Mouse (Mus musculus) heart, embryonic 11.5 days (tissue): ENCODE data around the gene Chn1. TPM values are rescaled to one million over a fixed set of nuclear protein-coding genes. Genes with fewer than 3 reads are reported as not detected.

Experiments used
- ATAC-seq: fragments of 200-750 bp; cut with Nextera tagmentation; replicated peaks from 2 replicates; pipeline ENCODE4 v1.8.0; 2017; ENCODE audit warnings: moderate library complexity; ENCODE audit not compliant: insufficient number of reproducible peaks, low FRiP score, low TSS enrichment
- H3K27ac ChIP-seq: fragments of 300-500 bp; sonication (generic); 2 replicates; pipeline ENCODE4 v1.5.1; 2014; ENCODE audit warnings: mild to moderate bottlenecking, low read depth, low read length
- H3K27me3 ChIP-seq: fragments of 300-500 bp; sonication (generic); 2 replicates; pipeline ENCODE4 v1.6.1; 2014; ENCODE audit warnings: mild to moderate bottlenecking, low read length, mixed read lengths; ENCODE audit not compliant: control insufficient read depth, insufficient read depth
- H3K36me3 ChIP-seq: fragments of 300-500 bp; sonication (generic); 2 replicates; pipeline ENCODE4 v1.6.1; 2014; ENCODE audit warnings: mild to moderate bottlenecking, low read length, moderate library complexity, mixed read lengths; ENCODE audit not compliant: control insufficient read depth, insufficient read depth
- H3K4me1 ChIP-seq: fragments of 300-500 bp; sonication (generic); 2 replicates; pipeline ENCODE4 v1.6.1; 2014; ENCODE audit warnings: low read length; ENCODE audit not compliant: control insufficient read depth, insufficient read depth
- H3K4me2 ChIP-seq: fragments of 300-500 bp; sonication (generic); 2 replicates; pipeline ENCODE4 v1.6.1; 2014; ENCODE audit warnings: mild to moderate bottlenecking, moderate library complexity
- H3K4me3 ChIP-seq: fragments of 300-500 bp; sonication (generic); 2 replicates; pipeline ENCODE4 v1.5.1; 2014; ENCODE audit warnings: low read depth, low read length
- H3K9ac ChIP-seq: fragments of 300-500 bp; sonication (generic); 2 replicates; pipeline ENCODE4 v1.6.1; 2014; ENCODE audit warnings: mild to moderate bottlenecking, low read depth, low read length, moderate library complexity
- H3K9me3 ChIP-seq: fragments of 300-500 bp; sonication (generic); replicated peaks from 2 replicates; pipeline ENCODE4 v1.6.1; 2016; ENCODE audit warnings: low read length; ENCODE audit not compliant: control insufficient read depth
- WGBS: fragments of 180-500 bp; shearing (Covaris S2); extraction: QIAGEN DNeasy Blood & Tissue Kit; methylation state at CpG from one replicate; pipeline ENCODE4 v1.1.7; 2014; ENCODE audit not compliant: insufficient replicate concordance; 5-methylcytosine and 5-hydroxymethylcytosine counted together
- polyA plus RNA-seq: library from polyadenylated mRNA; unstranded; fragments of >200 nt; fragmentation: Nextera tagmentation; extraction: Ambion mirVana; gene quantifications from 2 replicates; pipeline ENCODE4 v1.2.1, GENCODE M21; 2014

The Chn1 gene
- polyA plus RNA-seq, 1 experiment from 2014 or later = 21.4 TPM

DNA sequence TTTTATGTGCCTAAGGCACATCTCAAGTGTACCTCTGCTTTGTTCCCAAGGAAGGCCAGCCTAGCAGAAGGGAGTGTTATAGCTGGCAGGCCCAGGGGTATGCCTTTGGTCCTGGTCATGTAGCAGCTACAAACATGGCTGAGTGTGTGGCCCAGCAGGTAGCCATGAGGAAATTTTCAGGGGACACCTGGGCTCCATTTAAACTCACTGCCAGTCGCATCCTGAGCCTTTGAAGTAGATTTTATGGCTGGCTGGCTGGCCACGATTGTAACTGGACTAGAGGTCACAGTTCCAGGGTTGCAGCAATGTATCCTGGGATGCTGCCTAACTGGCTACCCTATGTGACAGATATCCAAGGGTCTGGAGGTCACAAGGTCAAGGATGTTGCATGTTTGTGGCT, 174.5 kb downstream of the Chn1 start:
- no peak for ATAC-seq
- Histone ChIP-seq H3K4me3 (no peak overlapping the region), H3K27me3 (no peaks in the 10 kb centered on the region), H3K36me3 (no peaks in the 10 kb centered on the region), H3K9me3 (no peaks in the 10 kb centered on the region), H3K4me1 (peaks cover 10% of the 10 kb centered on the region), H3K4me2 (no peak overlapping the region), H3K27ac (no peak overlapping the region), H3K9ac (no peak overlapping the region)
- 56% methylated on average over 2 of the region's 2 CpGs for WGBS

DNA sequence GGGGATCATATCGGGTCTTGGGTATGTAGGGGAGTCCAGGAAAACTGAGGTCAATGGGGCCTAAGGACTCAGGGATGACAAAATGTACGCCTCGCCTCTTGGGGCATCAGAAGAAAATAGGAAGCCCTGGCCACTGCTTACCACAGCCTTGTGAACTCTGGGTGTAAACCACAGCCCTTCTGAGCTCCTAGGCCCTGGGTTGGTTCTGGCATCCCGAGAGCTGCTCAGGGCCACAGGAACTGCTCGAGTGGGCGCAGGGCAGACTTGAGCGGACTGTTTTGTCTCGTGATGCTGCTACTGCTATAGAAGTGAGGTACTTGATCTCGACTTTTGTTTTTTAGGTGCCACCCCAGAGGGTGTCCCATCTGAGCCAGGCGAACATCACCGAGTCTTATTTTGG, 177.4 kb downstream of the Chn1 start:
- Histone ChIP-seq H3K9me3 (no peaks in the 10 kb centered on the region), H3K4me2 (no peak overlapping the region), H3K27me3 (no peaks in the 10 kb centered on the region), H3K36me3 (no peaks in the 10 kb centered on the region), H3K4me1 (peaks cover 14% of the 10 kb centered on the region), H3K27ac (no peak overlapping the region), H3K4me3 (no peak overlapping the region), H3K9ac (no peak overlapping the region)
- ATAC-seq = no peak
- 86% methylated on average over 11 of the region's 11 CpGs for WGBS

DNA sequence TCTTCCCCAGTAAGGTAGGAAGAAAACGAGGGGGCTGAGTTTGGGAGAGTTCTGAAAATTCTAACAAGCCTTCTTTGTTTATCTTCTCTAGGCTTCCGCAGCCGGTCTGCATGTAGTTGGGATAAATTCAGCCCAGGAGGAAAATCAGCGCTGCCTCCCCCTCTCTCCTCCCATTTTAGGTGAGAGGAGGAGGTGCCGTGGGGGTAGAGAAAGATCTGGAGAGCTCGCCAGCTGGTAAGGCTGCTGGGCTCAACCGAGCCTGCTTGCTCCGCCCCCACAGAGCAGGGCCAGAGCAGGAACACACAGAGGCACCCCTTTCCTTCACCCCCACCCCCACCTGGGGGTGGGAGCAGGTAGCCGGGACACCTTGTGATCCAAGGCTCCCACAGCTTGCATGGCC, 178.4 kb downstream of the Chn1 start:
- Histone ChIP-seq H3K4me3 (peak overlapping the region; percentile 27), H3K27me3 (no peaks in the 10 kb centered on the region), H3K4me2 (peak overlapping the region; percentile 57), H3K27ac (no peak overlapping the region; the same call in 1 of the 2 replicates), H3K9ac (no peak overlapping the region; the same call in 1 of the 2 replicates), H3K4me1 (peaks cover 23% of the 10 kb centered on the region), H3K36me3 (no peaks in the 10 kb centered on the region), H3K9me3 (no peaks in the 10 kb centered on the region)
- ATAC-seq = no peak; the same call in 1 of the 2 replicates
- 3% methylated on average over 9 of the region's 9 CpGs for WGBS

DNA sequence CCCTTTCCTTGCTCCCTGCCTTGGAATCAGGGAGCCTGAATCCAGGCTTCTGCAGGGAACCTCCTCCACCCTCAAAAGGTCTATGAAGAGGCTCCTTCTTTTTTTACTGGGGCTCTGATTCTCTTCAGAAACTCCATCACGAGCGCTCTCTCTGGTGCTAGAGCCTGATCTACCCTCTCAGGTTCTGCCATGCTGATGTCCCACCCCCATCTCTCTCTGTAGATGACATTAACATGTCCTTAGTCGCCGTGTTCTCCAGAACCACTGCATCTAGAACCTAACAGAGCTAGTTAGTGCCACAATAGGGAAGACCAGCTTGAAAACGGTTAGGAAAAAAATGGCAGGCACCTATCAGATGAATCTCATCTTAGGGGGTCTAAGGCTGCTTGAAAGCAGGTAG, 178.8 kb downstream of the Chn1 start:
- H3K27me3 ChIP-seq = no peaks in the 10 kb centered on the region
- no peak for ATAC-seq
- peak overlapping the region; percentile 5; the same call in 1 of the 2 replicates for H3K27ac ChIP-seq
- H3K4me3 ChIP-seq = peak overlapping the region; percentile 27
- peaks cover 25% of the 10 kb centered on the region for H3K4me1 ChIP-seq
- no peaks in the 10 kb centered on the region for H3K9me3 ChIP-seq
- 62% methylated on average over 5 of the region's 5 CpGs for WGBS
- no peaks in the 10 kb centered on the region for H3K36me3 ChIP-seq
- H3K9ac ChIP-seq = no peak overlapping the region; the same call in 1 of the 2 replicates
- H3K4me2 ChIP-seq = peak overlapping the region; percentile 57

DNA sequence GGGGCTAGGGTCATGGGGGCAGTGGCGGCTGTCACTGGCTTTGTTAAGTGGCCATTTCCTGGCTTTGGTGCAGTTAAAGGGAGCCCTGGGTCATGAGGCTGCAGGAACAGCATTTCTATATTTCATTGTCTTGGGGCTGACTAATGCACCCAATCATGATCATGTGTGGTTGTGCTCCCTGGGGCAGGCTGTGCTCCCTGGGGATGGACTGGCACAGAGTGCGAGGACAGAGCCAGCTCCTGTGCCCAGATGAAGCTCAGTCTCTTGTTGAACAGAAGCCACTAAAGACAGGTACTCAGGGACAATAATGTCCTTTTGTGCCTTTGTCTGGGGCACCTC, 182.1 kb downstream of the Chn1 start:
- no peaks in the 10 kb centered on the region for H3K36me3 ChIP-seq
- no peak overlapping the region for H3K27ac ChIP-seq
- H3K9ac ChIP-seq = no peak overlapping the region
- 69% methylated on average over 2 of the region's 2 CpGs for WGBS
- H3K4me3 ChIP-seq = no peak overlapping the region
- peaks cover 42% of the 10 kb centered on the region for H3K4me1 ChIP-seq
- H3K9me3 ChIP-seq = no peaks in the 10 kb centered on the region
- no peaks in the 10 kb centered on the region for H3K27me3 ChIP-seq
- H3K4me2 ChIP-seq = no peak overlapping the region
- no peak for ATAC-seq

DNA sequence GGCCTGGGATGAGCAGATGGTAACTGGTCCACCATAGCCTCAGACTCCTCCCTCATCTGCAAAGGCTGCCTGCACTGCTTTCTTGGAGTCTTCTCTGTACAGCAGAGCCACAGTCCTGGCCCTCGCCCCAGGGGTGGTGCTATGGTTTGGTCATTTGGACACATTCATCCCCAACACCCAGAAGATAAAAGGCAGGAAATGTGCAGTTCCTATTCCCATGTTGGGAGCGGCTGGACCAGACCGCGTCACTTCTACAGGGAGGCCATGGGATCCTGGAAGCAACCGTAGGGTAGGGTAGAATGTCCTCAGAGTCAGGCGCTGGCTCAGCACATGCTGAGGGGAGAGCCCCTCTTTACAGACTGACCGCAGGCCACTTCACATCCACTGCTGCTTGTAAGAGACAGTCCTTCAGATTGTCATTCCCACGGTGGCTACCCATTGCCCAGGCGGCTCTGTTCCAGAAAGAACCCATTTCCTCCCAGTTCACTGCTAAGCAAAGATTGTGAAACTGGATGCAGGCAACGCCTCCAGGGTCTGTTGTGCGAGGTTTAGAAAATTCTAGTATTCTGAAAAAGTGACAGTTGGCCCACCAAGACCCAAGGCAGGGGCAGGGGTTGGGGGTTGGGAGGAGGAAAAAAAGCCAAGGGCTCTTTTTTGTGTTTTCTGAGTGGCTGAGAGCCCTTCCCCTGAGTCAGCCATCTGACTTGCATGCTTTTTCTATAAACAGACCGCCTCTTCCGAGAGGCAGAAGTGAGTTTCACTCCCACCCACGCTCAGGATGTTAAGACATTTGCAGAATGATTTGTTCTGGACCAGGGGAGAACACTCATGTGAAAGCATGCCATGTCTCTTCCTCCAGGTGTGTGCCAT, 182.7 kb downstream of the Chn1 start:
- Histone ChIP-seq H3K36me3 (no peaks in the 10 kb centered on the region), H3K9me3 (no peaks in the 10 kb centered on the region), H3K4me2 (no peak overlapping the region), H3K4me3 (no peak overlapping the region), H3K27ac (peak overlapping the region; percentile 54; the same call in 1 of the 2 replicates), H3K27me3 (no peaks in the 10 kb centered on the region), H3K9ac (no peak overlapping the region), H3K4me1 (peaks cover 44% of the 10 kb centered on the region)
- ATAC-seq = no peak; the same call in 1 of the 2 replicates
- WGBS = 55% methylated on average over 14 of the region's 14 CpGs

DNA sequence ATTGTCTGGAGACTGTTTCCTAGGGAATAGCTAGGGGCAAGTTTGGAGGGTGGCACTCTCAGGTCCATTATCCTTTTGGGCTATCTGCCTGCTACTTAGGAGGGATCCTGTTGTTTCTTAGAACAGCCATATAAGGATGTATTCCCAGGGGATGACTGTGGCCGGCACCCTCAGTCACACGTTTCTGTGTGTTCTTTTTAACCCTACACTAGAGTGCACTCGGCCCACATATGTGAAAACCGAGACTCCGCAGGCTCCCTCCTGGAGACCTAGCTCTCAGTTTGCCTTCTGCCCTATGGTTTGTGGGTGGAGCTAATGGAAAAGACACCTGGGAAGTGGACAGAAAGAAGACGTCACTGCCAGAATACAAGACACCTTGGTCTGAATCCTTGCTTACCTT, 183.9 kb downstream of the Chn1 start:
- no peak overlapping the region for H3K27ac ChIP-seq
- WGBS = 40% methylated on average over 6 of the region's 6 CpGs
- H3K4me2 ChIP-seq = no peak overlapping the region
- H3K9ac ChIP-seq = no peak overlapping the region
- ATAC-seq = no peak
- peaks cover 44% of the 10 kb centered on the region for H3K4me1 ChIP-seq
- no peaks in the 10 kb centered on the region for H3K36me3 ChIP-seq
- H3K4me3 ChIP-seq = no peak overlapping the region
- H3K9me3 ChIP-seq = no peaks in the 10 kb centered on the region
- H3K27me3 ChIP-seq = no peaks in the 10 kb centered on the region

GRCm38 (mm10) chr2:73590106-73590505, 185.0 kb downstream of the Chn1 start:
- Histone ChIP-seq H3K27ac (peak overlapping the region; percentile 57; the same call in 1 of the 2 replicates), H3K27me3 (no peaks in the 10 kb centered on the region), H3K9ac (peak overlapping the region; percentile 63; the same call in 1 of the 2 replicates), H3K4me2 (peak overlapping the region; percentile 69), H3K4me1 (peaks cover 48% of the 10 kb centered on the region), H3K4me3 (peak overlapping the region; percentile 30), H3K36me3 (no peaks in the 10 kb centered on the region), H3K9me3 (no peaks in the 10 kb centered on the region)
- ATAC-seq = 0 out of 2 replicates have a peak, but pooled peaks have one; percentile 49
- 8% methylated on average over 12 of the region's 12 CpGs for WGBS

- peaks cover 48% of the 10 kb centered on the region for H3K4me1 ChIP-seq
- H3K36me3 ChIP-seq = no peaks in the 10 kb centered on the region
- H3K27ac ChIP-seq = no peak overlapping the region
- ATAC-seq = no peak
- no peak overlapping the region for H3K4me3 ChIP-seq
- WGBS = 49% methylated on average over 2 of the region's 2 CpGs
- H3K4me2 ChIP-seq = no peak overlapping the region
- H3K9me3 ChIP-seq = no peaks in the 10 kb centered on the region
- no peak overlapping the region for H3K9ac ChIP-seq
- H3K27me3 ChIP-seq = no peaks in the 10 kb centered on the region
Measured at GRCm38 (mm10) chr2:73588951-73589350, 186.2 kb downstream of the Chn1 start.
